Mouse (Mus musculus): Measurements from ENCODE around the gene Scgb1b27. TPM values are rescaled to one million over a fixed set of nuclear protein-coding genes. Genes with fewer than 3 reads are reported as not detected.
"Not testable (repeated sequence)": the region's sequence is repeated elsewhere in the genome, so short reads cannot be mapped to it uniquely, and the experiment has no call there.

The Scgb1b27 gene
- not detected in 2 replicates for polyA plus RNA-seq (2016; fragmentation: Nextera tagmentation; extraction: Ambion mirVana)

DNA sequence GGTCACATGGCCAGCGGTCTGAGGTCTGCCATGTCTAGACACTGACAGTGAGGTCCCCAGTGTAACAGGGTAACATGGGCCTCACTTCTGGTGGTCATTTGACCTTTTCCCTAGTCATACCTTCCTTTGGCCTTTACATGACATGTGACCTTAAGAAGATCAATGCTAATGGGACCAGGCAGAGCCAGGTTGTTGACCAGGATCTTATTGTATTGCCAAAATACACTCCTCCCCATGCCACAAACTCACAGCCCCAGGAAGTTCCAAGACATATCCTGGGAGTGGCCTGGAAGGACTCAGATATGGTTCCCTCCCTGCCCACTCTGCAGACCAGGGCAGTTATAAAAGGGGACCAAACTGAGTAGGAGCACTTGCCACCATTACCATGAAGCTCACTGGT lies at the start of gene Scgb1b27:
Gene Scgb1b27, plus strand, starts transcription at position 301 of the 400 bp plus-strand sequence.
- WGBS: 95% methylated on average over 1 of the region's 1 CpGs
- H3K36me3 ChIP-seq (replicated peaks); H3K4me2 ChIP-seq; ATAC-seq (ENCODE audit: low FRiP score); H3K27ac ChIP-seq; H3K4me3 ChIP-seq (replicated peaks); H3K4me1 ChIP-seq; H3K27me3 ChIP-seq; H3K9ac ChIP-seq: not testable (repeated sequence)
- peaks cover 53% of the 10 kb centered on the region for H3K9me3 ChIP-seq

DNA sequence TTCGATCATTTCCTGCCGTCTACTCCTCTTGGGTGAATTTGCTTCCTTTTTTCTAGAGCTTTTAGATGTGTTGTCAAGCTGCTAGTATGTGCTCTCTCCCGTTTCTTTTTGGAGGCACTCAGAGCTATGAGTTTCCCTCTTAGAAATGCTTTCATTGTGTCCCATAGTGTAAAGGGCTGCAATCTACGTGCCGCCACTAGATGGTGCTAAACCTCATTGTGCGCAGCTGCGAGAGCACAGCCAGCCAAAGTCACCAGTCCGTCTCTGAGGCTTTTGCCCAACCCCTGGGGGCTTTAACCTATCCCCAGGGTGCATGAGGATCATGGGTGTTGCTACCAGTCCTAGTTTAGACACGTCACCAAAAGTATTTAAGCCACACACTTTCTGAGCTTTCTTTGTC lies 39.0 kb upstream of the Scgb1b27 start:
- H3K4me2 ChIP-seq; H3K27me3 ChIP-seq; H3K4me3 ChIP-seq (replicated peaks); ATAC-seq (ENCODE audit: low FRiP score); H3K36me3 ChIP-seq (replicated peaks); H3K4me1 ChIP-seq; H3K9ac ChIP-seq; H3K27ac ChIP-seq; H3K9me3 ChIP-seq: not testable (repeated sequence)
- WGBS: 31% methylated on average over 8 of the region's 9 CpGs

DNA sequence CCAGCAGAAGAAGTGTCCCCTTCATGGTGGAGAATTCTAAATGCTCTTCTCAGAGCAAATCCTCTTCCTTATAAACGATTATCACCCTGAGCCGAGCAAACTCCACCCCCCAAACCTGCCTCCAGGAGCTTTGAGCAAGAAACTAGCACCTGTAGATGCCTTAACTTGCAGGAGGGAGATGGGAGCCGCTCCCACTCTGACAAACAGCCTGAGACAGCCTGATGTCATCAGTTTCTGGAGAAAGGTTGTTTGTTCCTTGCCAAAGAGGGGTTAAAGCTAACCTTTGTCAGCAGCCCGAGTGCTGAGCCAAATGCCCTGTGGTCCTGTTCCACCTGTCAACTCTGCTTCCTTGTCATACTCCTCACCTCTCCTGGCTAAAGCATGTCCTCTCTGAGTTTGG lies 7.4 kb upstream of the Scgb1b27 start, which contains the start of gene Scgb2b27:
Gene Scgb2b27, minus strand, starts transcription at position 101 of the 400 bp plus-strand sequence.
- Histone ChIP-seq H3K27me3 (no peaks in the 10 kb centered on the region), H3K9ac (no peak within 1 kb of the TSS), H3K27ac (no peak within 1 kb of the TSS), H3K4me3 (replicated peaks) (no peak within 1 kb of the TSS), H3K4me2 (no peak within 1 kb of the TSS), H3K36me3 (replicated peaks) (no peaks in the 10 kb centered on the region), H3K4me1 (no peaks in the 10 kb centered on the region), H3K9me3 (peaks cover 57% of the 10 kb centered on the region)
- 79% methylated on average over 4 of the region's 4 CpGs for WGBS
- ATAC-seq (ENCODE audit: low FRiP score): no peak

DNA sequence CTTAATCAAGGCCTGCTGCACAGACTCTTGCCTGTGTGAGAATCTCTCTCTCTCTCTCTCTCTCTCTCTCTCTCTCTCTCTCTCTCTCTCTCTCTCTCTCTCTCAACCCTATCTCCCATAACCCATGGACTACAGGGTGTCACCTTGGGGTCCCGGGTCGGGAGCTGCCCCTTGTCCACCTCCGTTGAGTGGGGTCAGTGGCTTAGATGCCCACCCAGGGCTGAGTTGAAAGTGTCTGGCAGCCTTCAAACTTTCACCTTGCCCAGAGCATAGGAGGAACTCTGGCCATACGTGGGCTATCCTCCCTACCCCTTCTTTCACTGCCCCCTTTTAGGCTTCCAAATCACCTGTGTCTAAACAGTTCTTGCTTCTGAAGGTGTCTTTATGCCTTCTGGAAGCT lies 4.4 kb downstream of the Scgb1b27 start:
- Histone ChIP-seq H3K27me3 (no peaks in the 10 kb centered on the region), H3K27ac (no peak overlapping the region), H3K4me3 (replicated peaks) (no peak overlapping the region), H3K36me3 (replicated peaks) (no peaks in the 10 kb centered on the region), H3K4me2 (no peak overlapping the region), H3K9ac (no peak overlapping the region), H3K9me3 (peaks cover 77% of the 10 kb centered on the region), H3K4me1 (no peaks in the 10 kb centered on the region)
- ATAC-seq (ENCODE audit: low FRiP score): no peak
- whole genome bisulfite sequencing: 90% methylated on average over 4 of the region's 4 CpGs

DNA sequence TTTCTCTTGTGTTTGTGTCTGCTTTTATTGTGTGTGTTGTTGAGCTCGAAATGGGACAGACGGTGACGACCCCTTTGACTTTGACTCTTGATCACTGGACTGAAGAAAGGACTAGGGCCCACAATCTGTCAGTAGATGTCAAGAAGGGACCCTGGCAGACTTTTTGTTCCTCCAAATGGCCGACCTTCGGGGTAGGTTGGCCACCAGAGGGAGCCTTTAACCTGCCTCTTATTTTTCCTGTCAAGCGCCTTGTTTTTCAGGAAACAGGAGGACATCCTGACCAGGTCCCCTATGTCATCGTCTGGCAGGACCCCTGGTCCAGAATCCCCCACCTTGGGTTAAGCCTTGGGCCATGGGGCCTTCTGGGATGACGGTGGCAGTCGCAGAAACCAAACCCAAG lies 5.9 kb downstream of the Scgb1b27 start:
- peaks cover 66% of the 10 kb centered on the region for H3K9me3 ChIP-seq
- WGBS: 79% methylated on average over 9 of the region's 9 CpGs

DNA sequence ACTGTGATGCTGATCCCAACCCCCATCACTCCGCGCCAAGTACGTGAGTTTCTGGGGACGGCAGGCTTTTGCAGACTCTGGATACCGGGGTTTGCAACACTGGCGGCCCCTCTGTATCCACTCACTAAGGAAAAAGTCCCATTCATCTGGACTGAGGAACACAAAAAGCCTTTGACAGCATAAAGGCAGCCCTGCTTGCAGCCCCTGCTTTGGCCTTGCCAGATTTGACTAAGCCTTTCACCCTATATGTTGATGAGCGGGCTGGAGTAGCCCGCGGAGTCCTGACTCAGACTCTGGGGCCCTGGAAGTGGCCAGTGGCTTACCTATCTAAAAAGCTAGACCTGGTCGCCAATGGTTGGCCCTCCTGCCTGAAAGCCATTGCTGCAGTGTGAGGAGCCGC lies 8.7 kb downstream of the Scgb1b27 start:
- Histone ChIP-seq H3K4me2 (no peak overlapping the region), H3K27ac (no peak overlapping the region), H3K4me1 (no peaks in the 10 kb centered on the region), H3K4me3 (replicated peaks) (no peak overlapping the region), H3K9me3 (peaks cover 61% of the 10 kb centered on the region), H3K27me3 (no peaks in the 10 kb centered on the region), H3K9ac (no peak overlapping the region), H3K36me3 (replicated peaks) (no peaks in the 10 kb centered on the region)
- ATAC-seq (ENCODE audit: low FRiP score): no peak
- 93% methylated on average over 11 of the region's 11 CpGs for WGBS

More for the DNA sequence above, 5.9 kb downstream of the Scgb1b27 start:
- H3K4me3 ChIP-seq (replicated peaks); H3K27ac ChIP-seq; H3K36me3 ChIP-seq (replicated peaks); H3K27me3 ChIP-seq; H3K4me2 ChIP-seq; ATAC-seq (ENCODE audit: low FRiP score); H3K9ac ChIP-seq; H3K4me1 ChIP-seq: not testable (repeated sequence)

DNA sequence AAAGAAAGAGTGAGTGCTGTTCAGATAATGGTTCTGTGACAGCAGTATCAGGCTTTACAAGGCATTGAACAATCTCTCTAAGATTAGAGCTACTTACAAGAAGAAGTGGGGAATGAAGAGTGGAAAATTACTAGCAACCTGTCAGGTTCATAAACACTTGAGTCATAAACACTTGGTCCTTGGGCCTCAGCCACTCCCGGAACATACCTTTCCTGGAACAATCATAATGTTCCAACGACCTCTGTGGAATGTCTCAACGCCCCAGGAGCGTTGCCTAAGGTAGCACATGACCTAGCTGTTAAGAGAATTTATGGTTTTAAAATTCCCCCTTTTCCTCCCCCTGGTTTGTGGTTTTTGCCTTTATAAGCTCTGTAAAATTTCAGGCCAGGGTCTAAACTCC lies 13.3 kb downstream of the Scgb1b27 start:
- H3K27me3 ChIP-seq; H3K4me2 ChIP-seq; H3K9ac ChIP-seq; H3K4me3 ChIP-seq (replicated peaks); ATAC-seq (ENCODE audit: low FRiP score); H3K4me1 ChIP-seq; H3K36me3 ChIP-seq (replicated peaks); H3K27ac ChIP-seq: not testable (repeated sequence)
- 83% methylated on average over 2 of the region's 4 CpGs for WGBS
- peaks cover 38% of the 10 kb centered on the region for H3K9me3 ChIP-seq

DNA sequence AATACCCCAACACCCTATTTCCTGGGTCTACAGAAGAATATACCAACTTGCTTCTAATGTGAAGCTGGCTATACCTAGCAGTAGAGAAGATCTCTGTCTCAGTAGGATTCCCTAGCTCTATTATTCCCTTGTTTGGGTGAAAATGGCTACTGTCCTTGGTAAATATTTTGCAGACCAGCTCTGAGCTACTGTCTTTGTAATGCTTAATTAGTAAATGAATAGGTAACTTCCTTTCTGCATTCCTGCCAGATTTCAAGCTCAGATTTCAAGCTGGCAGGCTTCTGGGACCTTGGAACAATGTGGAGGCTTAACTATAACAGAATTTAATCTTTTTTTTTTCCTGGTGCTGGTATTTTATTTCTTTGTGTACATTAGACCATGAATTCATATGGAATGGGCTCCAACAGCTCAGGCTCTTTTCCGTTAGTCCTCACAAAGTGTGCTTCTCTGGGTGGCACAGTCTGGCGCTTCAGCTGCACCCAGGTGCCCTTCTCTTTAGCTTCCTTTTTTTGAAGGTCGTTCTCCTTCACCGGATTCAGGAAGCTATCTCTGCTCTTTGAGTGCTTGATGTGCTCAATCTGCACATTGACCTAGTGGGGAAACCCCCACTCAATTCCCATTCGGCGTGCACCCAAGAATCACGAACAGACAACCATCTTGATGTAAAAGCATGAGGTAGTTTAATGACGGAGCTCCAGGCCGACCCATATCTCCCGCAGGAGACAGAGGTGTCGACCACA lies 15.0 kb downstream of the Scgb1b27 start:
- H3K36me3 ChIP-seq (replicated peaks); H3K4me1 ChIP-seq; H3K27ac ChIP-seq; H3K4me3 ChIP-seq (replicated peaks); H3K9ac ChIP-seq; H3K27me3 ChIP-seq; ATAC-seq (ENCODE audit: low FRiP score); H3K4me2 ChIP-seq: not testable (repeated sequence)
- 89% methylated on average over 11 of the region's 11 CpGs for WGBS
- H3K9me3 ChIP-seq: peaks cover 39% of the 10 kb centered on the region

DNA sequence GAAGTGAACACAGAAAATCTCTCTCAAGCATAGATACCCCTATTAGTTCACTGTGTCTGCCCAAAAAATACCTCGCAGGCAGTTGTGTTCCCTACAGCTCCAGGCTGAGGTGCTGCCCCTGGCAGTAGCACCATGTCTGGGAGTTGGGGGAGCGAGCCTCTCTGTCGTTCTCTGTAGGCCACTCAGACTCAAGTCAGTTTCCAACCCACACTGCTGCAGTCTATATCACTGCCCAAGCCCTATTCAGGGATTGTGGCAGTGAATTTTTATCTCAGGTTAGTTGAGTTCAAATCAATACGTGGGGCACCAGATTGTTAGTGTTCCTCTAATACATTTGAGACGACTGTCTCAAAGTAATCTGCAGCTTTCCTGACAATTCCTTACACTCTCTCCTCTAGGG lies 46.8 kb downstream of the Scgb1b27 start:
- not testable (repeated sequence) for H3K27me3 ChIP-seq; H3K4me3 ChIP-seq (replicated peaks); H3K27ac ChIP-seq; H3K9me3 ChIP-seq; H3K36me3 ChIP-seq (replicated peaks); H3K9ac ChIP-seq; ATAC-seq (ENCODE audit: low FRiP score); H3K4me1 ChIP-seq; H3K4me2 ChIP-seq
- WGBS: 78% methylated on average over 5 of the region's 5 CpGs

Other genes with a start within 250 kb of the Scgb1b27 start
- gene Scgb2b26, start 76.4 kb upstream of the Scgb1b27 start, polyA plus RNA-seq (2016; fragmentation: Nextera tagmentation; extraction: Ambion mirVana): not detected in 2 replicates
- gene Scgb2b27, start 7.5 kb upstream of the Scgb1b27 start, polyA plus RNA-seq (2016; fragmentation: Nextera tagmentation; extraction: Ambion mirVana): not detected in 2 replicates
- not detected in 2 replicates for gene Scgb1b30, start 73.9 kb downstream of the Scgb1b27 start, polyA plus RNA-seq (2016; fragmentation: Nextera tagmentation; extraction: Ambion mirVana)
- gene Wtip, start 111.8 kb downstream of the Scgb1b27 start, polyA plus RNA-seq (2016; fragmentation: Nextera tagmentation; extraction: Ambion mirVana): 3.8 and 4.4 TPM in 2 replicates
- gene Uba2, start 148.1 kb downstream of the Scgb1b27 start, polyA plus RNA-seq (2016; fragmentation: Nextera tagmentation; extraction: Ambion mirVana): 251 and 253 TPM in 2 replicates
- gene Pdcd2l, start 175.2 kb downstream of the Scgb1b27 start, polyA plus RNA-seq (2016; fragmentation: Nextera tagmentation; extraction: Ambion mirVana): 64.1 and 67.5 TPM in 2 replicates
- gene Gpi1, start 208.9 kb downstream of the Scgb1b27 start, polyA plus RNA-seq (2016; fragmentation: Nextera tagmentation; extraction: Ambion mirVana): 260 and 266 TPM in 2 replicates
- not detected in 2 replicates for gene Gm6096, start 229.6 kb downstream of the Scgb1b27 start, polyA plus RNA-seq (2016; fragmentation: Nextera tagmentation; extraction: Ambion mirVana)